8 mouse cellular contexts compared by ENCODE assay signal in genomic region chr8:119422123-119422711, GRCm38 (mm10). TPM values are rescaled to one million over a fixed set of nuclear protein-coding genes. Genes with fewer than 3 reads are reported as not detected.
DNase-seq lines count a peak whose midpoint lies in the region; ATAC-seq and TF ChIP-seq lines count a peak whose summit lies in the region.

No protein-coding gene starts in this region.

- H3K79me2 ChIP-seq in C2C12 (ENCODE audit: control insufficient read depth, insufficient read depth), result no peaks in the 10 kb centered on the region

- no peak for TF ChIP-seq POLR2A in bone marrow, adult 2 months (IDR thresholded peaks at IDR 0.05; ENCODE audit: borderline replicate concordance, control insufficient read depth, low read depth, low read length)

- DNase-seq in kidney, adult 11 months, result peak; percentile 61
- peak; percentile 41 to 59 for DNase-seq in heart, postnatal 36 days
- DNase-seq in cerebellum, adult 18-20 months, result no peak
- no peak for DNase-seq in B cell, adult 2 months

- no peak overlapping the region for H3K9ac ChIP-seq in kidney, embryonic 16.5 days (replicated peaks; ENCODE audit: low read length)

- WGBS in kidney, embryonic 16.5 days, result 70% methylated on average over 9 of the region's 9 CpGs
- 16% methylated on average over 9 of the region's 9 CpGs for WGBS in bone marrow, adult 2 months

- no peak for TF ChIP-seq CTCF in C2C12 (IDR thresholded peaks at IDR 0.05; ENCODE audit: control insufficient read depth, insufficient read depth, insufficient read length)
- TF ChIP-seq CTCF in bone marrow, adult 2 months (IDR thresholded peaks at IDR 0.05; ENCODE audit: control insufficient read depth, insufficient read depth, low read length), result no peak

- no peak for ATAC-seq in kidney, embryonic 16.5 days (ENCODE audit: low FRiP score, low TSS enrichment)
- ATAC-seq in megakaryocyte-erythroid progenitor cell, adult 5-6 weeks (replicated peaks; ENCODE audit: low FRiP score, low TSS enrichment, poor library complexity, severe bottlenecking), result no peak

- H3K9me3 ChIP-seq in kidney, embryonic 16.5 days (ENCODE audit: low read length), result no peaks in the 10 kb centered on the region

- H3K79me3 ChIP-seq in C2C12 (ENCODE audit: low read depth), result no peaks in the 10 kb centered on the region

- peaks cover 29% of the 10 kb centered on the region for H3K4me1 ChIP-seq in kidney, embryonic 16.5 days (ENCODE audit: insufficient read depth, low read length)
- peaks cover 28% of the 10 kb centered on the region for H3K4me1 ChIP-seq in bone marrow, adult 2 months (ENCODE audit: control insufficient read depth, insufficient read depth, low read length)

- no peak overlapping the region for H3K4me2 ChIP-seq in kidney, embryonic 16.5 days (replicated peaks; ENCODE audit: low read depth, low read length)

- peak overlapping the region; percentile 58 for H3ac ChIP-seq in C2C12 (ENCODE audit: control insufficient read depth, insufficient read length, low read depth)

- no peak overlapping the region for H3K4me3 ChIP-seq in kidney, embryonic 16.5 days (ENCODE audit: low read length)
- H3K4me3 ChIP-seq in C2C12 (ENCODE audit: insufficient read depth, poor library complexity, severe bottlenecking), result no peak overlapping the region
- H3K4me3 ChIP-seq in bone marrow, adult 2 months (replicated peaks; ENCODE audit: control insufficient read depth, low read depth, low read length), result no peak overlapping the region

- no peaks in the 10 kb centered on the region for H3K27me3 ChIP-seq in kidney, embryonic 16.5 days (ENCODE audit: insufficient read depth, low read length)
- H3K27me3 ChIP-seq in C2C12 (ENCODE audit: control insufficient read depth, insufficient read depth, insufficient read length), result no peaks in the 10 kb centered on the region

- no peaks in the 10 kb centered on the region for H3K36me3 ChIP-seq in kidney, embryonic 16.5 days (ENCODE audit: insufficient read depth, low read length)
- H3K36me3 ChIP-seq in C2C12 (ENCODE audit: control insufficient read depth, insufficient read depth), result no peaks in the 10 kb centered on the region

- intact Hi-C loops in heart, postnatal 36 days (cut with DNase I), result loop anchor here (2.0 kb wide), 1 partner anchor 15 kb away; no protein-coding TSS in a partner anchor

- H3K27ac ChIP-seq in kidney, embryonic 16.5 days (ENCODE audit: low read length), result no peak overlapping the region
- peak overlapping the region; percentile 79 for H3K27ac ChIP-seq in bone marrow, adult 2 months (ENCODE audit: control insufficient read depth, insufficient read depth, low read depth, low read length, poor library complexity)

TF ChIP-seq in C2C12, 6 proteins besides CTCF, POLR2A, EP300 and RAD21:
- TF ChIP-seq FOSL1 (IDR thresholded peaks at IDR 0.05; ENCODE audit: insufficient read depth, low read length, poor library complexity, severe bottlenecking) (no peak), CEBPB (IDR thresholded peaks at IDR 0.05; ENCODE audit: low read depth) (peak; percentile 42)
TF ChIP-seq in C2C12: peak in this region for 1.

RNA-seq across cellular contexts. Expression of gene Osgin1, which starts 11.7 kb away (rescaled TPM):
- polyA plus RNA-seq in kidney, embryonic 16.5 days (2015; fragmentation: Nextera tagmentation; extraction: Ambion mirVana), result 3.2 and 3.6 TPM in 2 replicates
- 18.1 TPM for polyA plus RNA-seq in C2C12 (2012; fragmentation: generic; extraction: Trizol)
- polyA plus RNA-seq in bone marrow, adult 2 months (2011; ENCODE audit: insufficient read depth, insufficient read length, low replicate concordance, missing spikeins), result 5.5 and 6.5 TPM in 2 replicates
- 1 to 10 TPM; 4.6 to 7.4 TPM for total RNA-seq in heart, postnatal 36 days (2021)
- total RNA-seq in megakaryocyte-erythroid progenitor cell, adult 5-6 weeks (2014; fragmentation: Nextera tagmentation), result 0.15 TPM in 1 of 2 replicates, not detected in the other
- total RNA-seq in megakaryocyte-erythroid progenitor cell, adult 5-6 weeks (2017), result not detected in 2 replicates

RNA-seq across cellular contexts. Expression of gene Necab2, which starts 24.3 kb away (rescaled TPM):
- 2.3 and 2.5 TPM in 2 replicates for polyA plus RNA-seq in kidney, embryonic 16.5 days (2015; fragmentation: Nextera tagmentation; extraction: Ambion mirVana)
- polyA plus RNA-seq in C2C12 (2012; fragmentation: generic; extraction: Trizol), result not detected
- polyA plus RNA-seq in bone marrow, adult 2 months (2011; ENCODE audit: insufficient read depth, insufficient read length, low replicate concordance, missing spikeins), result 0.49 TPM in 1 of 2 replicates, not detected in the other
- total RNA-seq in heart, postnatal 36 days (2021), result not detected
- not detected in 2 replicates for total RNA-seq in megakaryocyte-erythroid progenitor cell, adult 5-6 weeks (2014; fragmentation: Nextera tagmentation)
- not detected in 2 replicates for total RNA-seq in megakaryocyte-erythroid progenitor cell, adult 5-6 weeks (2017)

RNA-seq across cellular contexts. Expression of gene Mlycd, which starts 27.5 kb away (rescaled TPM):
- 13.6 and 14.1 TPM in 2 replicates for polyA plus RNA-seq in kidney, embryonic 16.5 days (2015; fragmentation: Nextera tagmentation; extraction: Ambion mirVana)
- 7.5 TPM for polyA plus RNA-seq in C2C12 (2012; fragmentation: generic; extraction: Trizol)
- polyA plus RNA-seq in bone marrow, adult 2 months (2011; ENCODE audit: insufficient read depth, insufficient read length, low replicate concordance, missing spikeins), result 4.7 and 5.9 TPM in 2 replicates
- 100 to 1,000 TPM; 124 to 152 TPM for total RNA-seq in heart, postnatal 36 days (2021)
- total RNA-seq in megakaryocyte-erythroid progenitor cell, adult 5-6 weeks (2014; fragmentation: Nextera tagmentation), result 5.9 and 9.0 TPM in 2 replicates
- 5.8 and 6.2 TPM in 2 replicates for total RNA-seq in megakaryocyte-erythroid progenitor cell, adult 5-6 weeks (2017)

Comparison
In these comparisons a context has a peak if more than half of its experiments do, and no peak if none do; other contexts are left out.
1. DNase-seq: peak in kidney, adult 11 months (single experiment) and heart, postnatal 36 days (2 of 2); none in cerebellum, adult 18-20 months (0 of 2) and B cell, adult 2 months (0 of 2).